Mouse (Mus musculus) stomach, embryonic 16.5 days (tissue): ENCODE data around the gene Enox1. TPM values are rescaled to one million over a fixed set of nuclear protein-coding genes. Genes with fewer than 3 reads are reported as not detected.

ENCODE experiments used
- ATAC-seq: fragments of 200-750 bp; cut with Nextera tagmentation; 2 replicates; pipeline ENCODE4 v1.8.0; 2017; ENCODE audit warnings: moderate number of reproducible peaks, moderate TSS enrichment; ENCODE audit not compliant: insufficient read depth, low FRiP score
- H3K27ac ChIP-seq: fragments of 300-500 bp; sonication (generic); 2 replicates; pipeline ENCODE4 v1.5.1; 2014; ENCODE audit warnings: low read length
- H3K27me3 ChIP-seq: fragments of 300-500 bp; sonication (generic); 2 replicates; pipeline ENCODE4 v1.6.1; 2014; ENCODE audit warnings: low read length, control low read depth, mixed read lengths; ENCODE audit not compliant: control insufficient read depth, insufficient read depth
- H3K36me3 ChIP-seq: fragments of 300-500 bp; sonication (generic); 2 replicates; pipeline ENCODE4 v1.6.1; 2014; ENCODE audit warnings: low read length; ENCODE audit not compliant: control insufficient read depth, insufficient read depth
- H3K4me1 ChIP-seq: fragments of 300-500 bp; sonication (generic); 2 replicates; pipeline ENCODE4 v1.6.1; 2014; ENCODE audit warnings: low read length, control low read depth, mixed read lengths; ENCODE audit not compliant: control insufficient read depth, insufficient read depth
- H3K4me2 ChIP-seq: fragments of 300-500 bp; sonication (generic); 2 replicates; pipeline ENCODE4 v1.6.1; 2014; ENCODE audit warnings: low read depth, low read length, mixed read lengths
- H3K4me3 ChIP-seq: fragments of 300-500 bp; sonication (generic); replicated peaks from 2 replicates; pipeline ENCODE4 v1.5.1; 2014; ENCODE audit warnings: mild to moderate bottlenecking, low read length
- H3K9ac ChIP-seq: fragments of 300-500 bp; sonication (generic); 2 replicates; pipeline ENCODE4 v1.6.1; 2014; ENCODE audit warnings: low read length
- H3K9me3 ChIP-seq: fragments of 300-500 bp; sonication (generic); replicated peaks from 2 replicates; pipeline ENCODE4 v1.6.1; 2016; ENCODE audit warnings: low read length, control low read depth; ENCODE audit not compliant: control insufficient read depth
- WGBS: fragments of 180-500 bp; shearing (Covaris S2); extraction: QIAGEN DNeasy Blood & Tissue Kit; methylation state at CpG from one replicate; pipeline ENCODE4 v1.1.7; 2014; 5-methylcytosine and 5-hydroxymethylcytosine counted together
- polyA plus RNA-seq: library from polyadenylated mRNA; unstranded; fragments of >200 nt; fragmentation: Nextera tagmentation; extraction: Ambion mirVana; gene quantifications from 2 replicates; pipeline ENCODE4 v1.2.1, GENCODE M21; 2015

Enox1 gene
- polyA plus RNA-seq, 1 experiment from 2014 or later: 6.6 TPM

DNA sequence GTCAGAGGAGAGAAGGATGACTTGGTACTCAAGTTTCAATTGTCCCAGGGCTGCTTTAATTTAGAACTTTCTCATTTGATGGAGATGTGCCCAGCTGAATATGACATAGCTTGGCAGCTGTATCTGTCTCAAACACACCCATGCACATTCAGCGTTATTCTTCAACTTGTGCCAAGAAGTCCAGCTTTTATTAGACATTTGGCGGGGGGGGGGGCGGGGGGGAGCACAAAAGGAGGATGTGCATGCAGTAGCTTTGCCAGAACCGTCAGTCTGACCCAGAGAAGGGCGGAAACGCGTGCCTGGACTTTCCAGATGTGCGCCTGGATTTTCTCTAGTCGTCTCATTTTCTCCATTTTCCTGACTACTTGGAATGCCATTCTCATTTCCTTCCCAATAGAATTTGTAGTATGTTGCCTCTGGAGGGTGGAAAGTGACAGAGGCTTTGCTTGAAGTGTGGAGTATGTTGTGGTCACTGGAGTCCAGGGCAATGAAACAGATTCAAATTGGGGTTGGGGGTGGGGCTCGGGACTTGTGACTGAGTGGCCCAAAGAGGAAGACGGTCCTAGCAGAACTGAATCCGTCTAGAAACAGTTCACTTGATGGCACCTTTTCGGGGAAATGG lies 24.3 kb downstream of the Enox1 start:
- Histone ChIP-seq H3K27ac (no peak overlapping the region), H3K36me3 (no peaks in the 10 kb centered on the region), H3K9me3 (no peaks in the 10 kb centered on the region), H3K4me1 (no peaks in the 10 kb centered on the region), H3K9ac (no peak overlapping the region), H3K4me3 (no peak overlapping the region), H3K4me2 (no peak overlapping the region), H3K27me3 (no peaks in the 10 kb centered on the region)
- WGBS: 54% methylated on average over 13 of the region's 13 CpGs
- ATAC-seq: no peak

DNA sequence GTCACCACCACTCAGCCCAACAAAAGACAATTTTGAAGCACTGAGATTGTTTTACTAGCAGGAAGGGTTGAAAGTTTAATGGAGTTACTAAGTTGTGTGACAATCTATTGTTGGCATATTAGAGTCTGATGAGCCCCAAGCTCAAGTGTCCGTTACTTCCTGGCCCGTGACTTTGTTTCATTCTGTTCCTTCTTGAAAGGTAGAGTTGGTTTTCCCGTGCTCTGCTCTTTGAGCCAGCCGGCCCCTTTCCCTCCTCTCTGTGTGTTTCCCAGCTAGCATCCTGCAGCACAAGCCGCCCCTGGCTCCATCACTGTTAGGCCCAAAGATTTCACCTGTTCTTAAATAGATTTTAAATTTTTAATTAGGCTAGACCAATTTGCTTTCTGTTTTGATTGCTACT lies 26.9 kb downstream of the Enox1 start:
- no peaks in the 10 kb centered on the region for H3K4me1 ChIP-seq
- ATAC-seq: no peak
- no peaks in the 10 kb centered on the region for H3K27me3 ChIP-seq
- H3K27ac ChIP-seq: no peak overlapping the region
- WGBS: 92% methylated on average over 5 of the region's 5 CpGs
- H3K4me2 ChIP-seq: no peak overlapping the region
- no peak overlapping the region for H3K4me3 ChIP-seq
- H3K36me3 ChIP-seq: no peaks in the 10 kb centered on the region
- no peaks in the 10 kb centered on the region for H3K9me3 ChIP-seq
- H3K9ac ChIP-seq: no peak overlapping the region

DNA sequence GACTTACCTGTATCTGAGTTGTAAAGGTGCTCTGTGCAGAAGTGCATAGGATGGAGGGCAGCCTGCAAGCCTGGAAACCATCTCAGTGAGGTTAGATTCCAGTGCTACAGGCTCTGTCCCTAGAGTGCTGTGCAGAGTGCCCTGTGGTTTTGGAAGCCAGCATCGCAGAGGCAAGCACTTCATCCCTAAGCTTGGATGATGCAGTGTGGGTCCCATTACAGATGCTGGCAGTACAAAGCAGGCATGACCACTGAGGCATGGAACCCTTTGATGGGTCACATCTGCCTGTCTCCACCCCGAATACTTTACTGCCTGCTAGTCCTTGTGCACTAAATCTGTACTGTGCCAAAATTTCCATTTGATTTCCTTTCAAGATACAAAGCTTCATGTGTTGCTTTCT lies 33.6 kb downstream of the Enox1 start:
- Histone ChIP-seq H3K4me2 (no peak overlapping the region), H3K9me3 (no peaks in the 10 kb centered on the region), H3K4me3 (no peak overlapping the region), H3K27ac (no peak overlapping the region), H3K4me1 (no peaks in the 10 kb centered on the region), H3K27me3 (no peaks in the 10 kb centered on the region), H3K36me3 (no peaks in the 10 kb centered on the region), H3K9ac (no peak overlapping the region)
- no peak for ATAC-seq
- WGBS: 78% methylated on average over 2 of the region's 2 CpGs

DNA sequence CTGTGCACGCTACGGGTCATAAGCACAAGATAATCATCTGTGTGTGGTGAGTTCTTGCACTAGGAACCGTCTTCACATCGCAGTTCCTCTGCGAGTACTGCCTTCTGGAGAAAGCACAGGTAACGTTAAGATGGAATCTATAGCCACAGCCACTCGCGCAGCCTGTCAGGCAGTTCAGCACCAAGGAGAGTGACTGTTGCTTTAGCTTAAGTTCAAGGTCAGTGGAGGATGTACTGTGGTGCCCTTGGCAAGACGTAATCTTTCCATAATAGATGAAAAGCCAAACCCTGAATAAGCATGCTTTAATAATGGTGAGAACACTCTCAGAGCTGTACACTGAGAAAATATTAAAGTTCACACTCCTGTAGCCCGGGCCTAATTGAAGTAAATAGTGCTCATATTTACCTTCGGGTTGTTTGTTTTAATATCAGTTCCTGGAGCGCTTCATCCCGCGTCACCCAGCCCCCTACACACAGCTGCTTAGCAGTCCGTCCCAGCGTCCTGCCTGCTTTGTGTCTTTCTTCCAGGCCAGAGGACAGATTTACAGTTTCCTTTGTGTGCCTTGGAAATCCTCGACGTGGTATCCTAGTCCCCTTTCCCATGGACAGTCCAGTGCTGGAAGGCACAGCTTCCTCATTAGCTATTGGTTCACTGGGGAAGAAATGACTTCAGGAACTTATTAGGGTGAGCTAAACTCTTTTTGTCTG lies 38.9 kb downstream of the Enox1 start:
- ATAC-seq: no peak
- Histone ChIP-seq H3K4me3 (no peak overlapping the region), H3K36me3 (no peaks in the 10 kb centered on the region), H3K27me3 (no peaks in the 10 kb centered on the region), H3K27ac (no peak overlapping the region), H3K4me2 (no peak overlapping the region), H3K9ac (no peak overlapping the region), H3K9me3 (no peaks in the 10 kb centered on the region), H3K4me1 (no peaks in the 10 kb centered on the region)
- 38% methylated on average over 18 of the region's 18 CpGs for WGBS

DNA sequence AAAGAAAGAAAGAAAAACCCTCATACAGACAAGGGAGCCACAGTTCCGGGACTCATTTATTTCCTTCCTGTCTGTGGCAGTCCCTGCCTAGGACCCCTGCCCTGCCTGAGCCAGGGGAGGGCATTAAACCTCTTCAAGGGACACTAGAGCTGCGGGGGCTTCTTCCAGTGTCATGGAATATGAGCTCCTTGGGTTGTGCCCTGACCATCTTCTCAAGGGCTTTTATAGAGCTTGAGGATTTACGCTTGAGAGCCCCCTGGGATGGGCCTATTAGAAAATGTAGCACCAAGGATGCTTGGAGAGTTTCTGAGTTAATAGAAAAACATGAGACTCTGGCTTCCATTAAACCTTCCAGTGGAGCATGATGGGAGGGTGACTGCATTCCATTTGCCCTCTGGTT lies 39.7 kb downstream of the Enox1 start:
- Histone ChIP-seq H3K9me3 (no peaks in the 10 kb centered on the region), H3K27ac (no peak overlapping the region), H3K4me2 (no peak overlapping the region), H3K4me3 (no peak overlapping the region), H3K36me3 (no peaks in the 10 kb centered on the region), H3K27me3 (no peaks in the 10 kb centered on the region), H3K9ac (no peak overlapping the region), H3K4me1 (no peaks in the 10 kb centered on the region)
- no peak for ATAC-seq
- WGBS: 70% methylated on average over 3 of the region's 3 CpGs

DNA sequence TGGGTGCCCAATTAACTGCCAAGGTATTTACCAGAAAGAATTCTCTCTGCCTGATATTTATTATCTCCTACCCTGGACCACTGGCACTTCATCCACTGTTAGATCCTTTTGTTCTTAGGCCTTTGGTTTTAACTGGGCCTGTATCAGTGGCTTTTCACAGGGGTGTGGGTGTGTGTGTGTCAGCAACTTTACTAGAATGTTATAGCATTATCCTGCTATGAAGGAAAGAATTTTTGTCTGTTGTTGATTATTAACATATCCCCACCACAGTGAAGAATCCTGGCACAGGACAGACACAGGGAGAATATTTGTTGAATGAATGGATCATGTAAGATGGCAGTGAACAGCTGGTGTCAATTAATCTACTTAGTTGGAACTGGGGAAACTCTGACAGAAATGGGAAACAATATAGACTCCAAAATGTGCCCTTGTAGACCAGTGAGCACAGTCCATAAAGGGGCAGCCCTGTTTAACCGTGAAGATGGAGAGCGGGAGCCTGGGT lies 40.9 kb downstream of the Enox1 start:
- Histone ChIP-seq H3K9ac (no peak overlapping the region), H3K4me3 (no peak overlapping the region), H3K4me2 (no peak overlapping the region), H3K9me3 (no peaks in the 10 kb centered on the region), H3K27me3 (no peaks in the 10 kb centered on the region), H3K36me3 (no peaks in the 10 kb centered on the region), H3K4me1 (no peaks in the 10 kb centered on the region), H3K27ac (no peak overlapping the region)
- ATAC-seq: no peak
- 75% methylated on average over 2 of the region's 2 CpGs for WGBS

DNA sequence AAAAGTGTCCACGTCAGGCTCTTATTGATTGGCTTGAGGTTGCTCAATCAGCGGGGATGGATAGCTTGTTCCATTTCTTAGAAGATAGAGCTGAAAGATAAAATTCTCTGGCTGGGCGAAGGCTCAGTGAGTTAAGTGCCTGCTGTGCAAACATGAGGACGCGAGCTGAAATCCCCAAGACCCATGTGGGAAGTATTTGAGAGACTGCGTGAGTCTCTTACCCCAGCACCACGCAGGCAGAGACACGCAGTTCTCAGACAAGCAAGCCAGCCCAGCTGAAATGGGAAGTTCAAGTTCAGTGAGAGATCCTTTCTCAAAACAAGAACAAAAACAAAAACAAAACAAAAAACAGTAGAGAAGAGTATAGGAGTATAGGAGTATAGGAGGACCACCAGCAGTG lies 54.3 kb downstream of the Enox1 start:
- Histone ChIP-seq H3K36me3 (no peaks in the 10 kb centered on the region), H3K4me1 (no peaks in the 10 kb centered on the region), H3K4me2 (no peak overlapping the region), H3K27ac (no peak overlapping the region), H3K9ac (no peak overlapping the region), H3K27me3 (no peaks in the 10 kb centered on the region), H3K9me3 (no peaks in the 10 kb centered on the region), H3K4me3 (no peak overlapping the region)
- ATAC-seq: no peak
- WGBS: 57% methylated on average over 8 of the region's 8 CpGs

DNA sequence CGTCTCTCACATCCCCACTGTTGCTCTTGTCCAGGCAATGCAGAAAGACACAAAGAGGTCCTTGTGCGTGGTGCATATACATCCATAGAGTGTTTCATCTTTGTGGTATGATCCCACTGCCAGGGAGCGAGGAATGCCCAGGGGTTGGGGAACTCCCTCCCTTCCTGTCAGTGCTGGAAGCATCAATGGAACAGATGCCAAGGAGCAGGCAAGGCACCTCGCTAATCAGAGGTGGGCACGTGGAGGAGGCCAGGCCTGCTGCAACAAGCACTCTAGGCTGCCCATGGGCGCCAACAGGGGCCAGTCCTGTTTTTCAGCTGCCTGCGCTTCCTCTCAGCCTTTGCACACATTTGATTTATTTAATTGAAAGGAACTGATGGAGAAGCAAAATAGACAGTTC lies 56.6 kb downstream of the Enox1 start:
- Histone ChIP-seq H3K9me3 (no peaks in the 10 kb centered on the region), H3K36me3 (no peaks in the 10 kb centered on the region), H3K4me1 (no peaks in the 10 kb centered on the region), H3K9ac (no peak overlapping the region), H3K4me3 (no peak overlapping the region), H3K27me3 (no peaks in the 10 kb centered on the region), H3K27ac (no peak overlapping the region), H3K4me2 (no peak overlapping the region)
- 62% methylated on average over 7 of the region's 7 CpGs for whole genome bisulfite sequencing
- no peak for ATAC-seq

DNA sequence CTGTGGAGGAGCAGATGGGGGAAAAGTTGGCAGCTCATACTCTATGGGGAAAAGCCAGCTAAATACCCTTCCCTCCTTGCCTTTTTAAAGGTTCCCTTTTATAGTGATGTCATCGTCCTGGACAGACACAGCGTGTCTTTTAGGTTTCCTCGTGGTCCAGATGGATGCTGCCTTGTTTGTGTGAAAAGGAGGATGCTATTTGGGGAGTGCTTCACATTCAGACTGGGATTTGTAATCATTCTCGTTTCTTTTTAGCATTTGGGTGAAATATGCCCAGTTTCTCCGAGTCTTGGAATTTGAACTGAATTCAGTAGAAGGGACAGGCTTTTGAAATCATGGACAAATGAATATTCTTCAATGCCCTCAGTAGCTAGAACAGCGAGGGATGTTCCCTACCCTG lies 58.3 kb downstream of the Enox1 start:
- no peak for ATAC-seq
- Histone ChIP-seq H3K36me3 (no peaks in the 10 kb centered on the region), H3K4me3 (no peak overlapping the region), H3K4me1 (no peaks in the 10 kb centered on the region), H3K9me3 (no peaks in the 10 kb centered on the region), H3K9ac (no peak overlapping the region), H3K4me2 (no peak overlapping the region), H3K27me3 (no peaks in the 10 kb centered on the region), H3K27ac (no peak overlapping the region)
- 87% methylated on average over 6 of the region's 6 CpGs for WGBS
